Mouse (Mus musculus) T-helper 17 cell (primary cell): ENCODE measurements at regions not wholly inside any gene's neighbourhood (a gene's known extent, or its start where the extent isn't known, plus 50 kb on each side); places are given as distances from the start of the nearest gene placed in this dataset.

Experiments used
- in situ Hi-C, 2 experiments: fragments of 300-600 bp; cut with MboI, MseI; formaldehyde crosslinking; loops; 1 replicate in 1 of 2; 2 replicates in 1 of 2; pipeline ENCODE4 v1.15.1; 2025; ENCODE audit warnings: high pct_unique_total_duplicates in 2 of 2

DNA sequence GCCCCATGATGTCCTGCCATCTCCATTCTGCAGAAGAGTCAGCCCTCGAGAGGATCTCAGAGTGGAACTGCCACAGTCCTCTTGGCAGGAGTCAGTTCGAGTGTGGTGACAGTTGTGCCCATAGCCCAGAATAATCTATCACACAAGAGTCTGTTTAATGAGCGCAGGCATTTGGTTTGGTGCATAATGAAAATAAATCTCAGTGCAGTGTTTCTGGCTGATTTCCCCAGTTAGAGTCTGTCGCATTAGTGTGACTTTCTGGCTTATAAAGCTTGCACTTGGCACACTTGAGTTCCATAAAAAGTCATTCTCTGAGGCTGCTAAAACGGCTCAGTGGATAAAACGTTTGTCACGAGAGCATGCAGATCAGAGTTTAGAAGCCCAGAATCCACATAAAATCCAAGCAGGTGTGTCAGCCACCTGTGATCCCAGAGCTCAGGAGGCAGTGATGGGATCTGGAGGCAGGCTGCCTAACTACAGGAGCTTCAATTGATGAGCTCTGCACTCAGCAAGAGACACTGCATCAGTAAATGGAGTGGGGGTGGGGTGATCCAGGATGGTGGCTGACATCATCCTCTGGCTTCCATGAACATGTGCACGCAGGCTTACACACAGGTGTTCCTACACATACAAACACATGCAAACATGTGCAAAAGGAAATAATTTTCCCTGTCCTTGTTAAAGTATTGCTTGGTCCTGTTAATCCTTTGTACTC lies 578.5 kb downstream of the Plekhb2 start:
- in situ Hi-C loops: no loop called here

DNA sequence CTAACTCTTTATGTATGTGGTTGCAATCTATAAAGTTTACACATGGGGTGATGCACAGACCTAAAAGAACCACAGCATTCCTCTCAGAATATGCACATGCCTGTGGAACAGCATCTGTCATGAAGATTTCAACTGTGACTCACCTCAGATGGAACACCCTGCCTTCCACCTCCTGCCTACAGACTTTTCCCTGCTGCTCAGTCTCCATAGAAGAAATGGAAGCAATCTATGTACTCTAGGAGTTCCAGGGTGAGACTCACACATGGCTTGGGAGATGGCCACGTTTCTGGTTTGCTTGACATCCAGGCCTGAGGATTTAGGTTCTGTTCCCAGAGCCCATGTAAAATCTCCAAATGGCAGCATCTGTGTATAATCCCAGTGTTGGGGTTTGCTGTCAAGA lies 579.7 kb downstream of the Plekhb2 start:
- in situ Hi-C loops: no loop called here

- in situ Hi-C loops: no loop called here
Measured at GRCm38 (mm10) chr1:35435721-35436120, 585.9 kb downstream of the Plekhb2 start.

- in situ Hi-C loops: no loop called here
Measured at GRCm38 (mm10) chr1:35447345-35447744, 597.6 kb downstream of the Plekhb2 start.

GRCm38 (mm10) chr1:35452441-35453107 lies 602.8 kb downstream of the Plekhb2 start:
- in situ Hi-C loops: no loop called here

DNA sequence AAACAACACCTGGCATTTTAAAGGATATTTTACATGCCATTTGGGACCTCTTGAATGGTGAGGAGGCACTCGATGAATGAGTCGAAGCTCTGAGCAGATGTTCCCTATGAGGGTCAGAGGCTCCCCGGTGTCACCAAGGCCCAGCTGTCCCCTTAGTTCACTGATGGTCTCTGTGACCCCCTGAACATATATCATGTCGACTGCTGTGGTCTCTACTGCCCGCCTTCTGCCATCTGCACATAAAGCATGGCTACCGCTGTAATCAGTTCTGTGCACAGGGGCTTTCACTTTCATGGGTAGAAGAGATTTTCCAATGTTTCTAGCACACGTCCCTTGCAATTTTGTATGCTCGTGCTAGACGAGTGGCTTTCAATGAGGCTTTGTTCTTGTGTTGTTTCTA lies 607.8 kb downstream of the Plekhb2 start:
- in situ Hi-C loops: no loop called here

GRCm38 (mm10) chr1:35465081-35465480 lies 603.1 kb upstream of the Hs6st1 start:
- in situ Hi-C loops: no loop called here

DNA sequence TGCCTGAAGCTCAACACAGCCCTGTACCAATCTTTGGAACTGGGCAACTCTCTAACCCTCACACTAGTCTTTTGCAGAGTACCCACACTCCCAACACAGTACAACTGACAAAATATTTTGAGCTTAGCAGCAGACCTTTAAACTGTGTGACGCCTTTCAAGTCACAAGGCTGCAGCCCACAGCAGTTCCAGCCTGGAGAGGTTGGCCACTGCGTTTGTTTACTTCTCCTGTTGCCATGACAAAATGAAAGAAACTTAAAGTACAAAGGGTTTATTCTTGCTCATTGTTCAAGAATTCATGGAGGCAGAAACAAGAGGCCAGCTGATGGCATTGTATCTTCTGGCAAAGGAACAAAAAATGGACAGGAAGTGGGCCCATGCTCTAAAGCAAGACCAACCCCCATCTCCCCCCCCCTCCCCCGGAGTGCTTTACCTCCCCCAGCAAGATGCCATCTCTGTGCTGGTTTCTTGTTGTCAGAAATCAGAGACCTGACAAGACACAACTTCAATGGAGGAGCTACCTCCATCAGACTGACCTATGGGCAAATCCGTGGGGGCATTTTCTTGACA lies 598.9 kb upstream of the Hs6st1 start:
- in situ Hi-C loops: no loop called here

DNA sequence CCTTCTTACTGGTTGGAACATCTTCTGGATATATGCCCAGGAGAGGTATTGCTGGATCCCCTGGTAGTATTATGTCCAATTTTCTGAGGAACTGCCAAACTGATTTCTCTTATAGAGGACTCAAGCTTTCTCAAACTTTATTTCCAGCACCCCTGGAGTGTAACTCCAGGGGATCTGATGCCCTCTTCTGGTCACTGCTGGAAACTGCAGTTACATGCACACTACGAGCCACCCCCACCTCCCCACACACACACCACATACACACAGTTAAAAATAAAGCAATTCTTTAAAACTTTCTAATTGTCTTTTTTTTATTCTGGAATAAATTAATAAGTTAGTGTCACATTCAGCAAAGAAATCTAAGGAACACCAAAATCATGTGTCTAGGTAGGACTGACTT lies 589.9 kb upstream of the Hs6st1 start:
- in situ Hi-C loops: no loop called here

DNA sequence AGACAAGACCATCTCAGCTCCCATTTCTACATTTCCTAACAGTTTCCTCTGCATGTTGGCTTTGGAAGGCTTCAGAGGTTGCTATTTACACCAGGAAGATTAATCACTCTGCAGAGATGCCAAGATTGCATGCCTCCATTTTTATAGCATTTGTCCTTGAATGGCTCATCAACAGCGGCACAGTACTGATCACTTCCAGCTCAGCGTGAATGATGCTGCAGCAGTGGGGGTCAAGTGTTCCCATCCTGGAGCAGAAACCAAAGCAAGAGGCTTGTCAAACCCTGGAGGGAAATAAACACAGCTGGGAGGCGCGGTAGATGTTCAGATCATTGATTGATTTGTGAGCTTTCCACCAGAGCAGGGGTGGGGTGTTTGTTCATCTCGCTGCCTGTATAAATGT lies 572.2 kb upstream of the Hs6st1 start:
- in situ Hi-C loops: no loop called here

- in situ Hi-C loops: no loop called here
Measured at GRCm38 (mm10) chr1:35522951-35523350, 545.2 kb upstream of the Hs6st1 start.

- in situ Hi-C loops: no loop called here
Measured at GRCm38 (mm10) chr1:35523790-35524362, 544.3 kb upstream of the Hs6st1 start.

- in situ Hi-C loops: no loop called here
Measured at GRCm38 (mm10) chr1:35524788-35525187, 543.4 kb upstream of the Hs6st1 start.

DNA sequence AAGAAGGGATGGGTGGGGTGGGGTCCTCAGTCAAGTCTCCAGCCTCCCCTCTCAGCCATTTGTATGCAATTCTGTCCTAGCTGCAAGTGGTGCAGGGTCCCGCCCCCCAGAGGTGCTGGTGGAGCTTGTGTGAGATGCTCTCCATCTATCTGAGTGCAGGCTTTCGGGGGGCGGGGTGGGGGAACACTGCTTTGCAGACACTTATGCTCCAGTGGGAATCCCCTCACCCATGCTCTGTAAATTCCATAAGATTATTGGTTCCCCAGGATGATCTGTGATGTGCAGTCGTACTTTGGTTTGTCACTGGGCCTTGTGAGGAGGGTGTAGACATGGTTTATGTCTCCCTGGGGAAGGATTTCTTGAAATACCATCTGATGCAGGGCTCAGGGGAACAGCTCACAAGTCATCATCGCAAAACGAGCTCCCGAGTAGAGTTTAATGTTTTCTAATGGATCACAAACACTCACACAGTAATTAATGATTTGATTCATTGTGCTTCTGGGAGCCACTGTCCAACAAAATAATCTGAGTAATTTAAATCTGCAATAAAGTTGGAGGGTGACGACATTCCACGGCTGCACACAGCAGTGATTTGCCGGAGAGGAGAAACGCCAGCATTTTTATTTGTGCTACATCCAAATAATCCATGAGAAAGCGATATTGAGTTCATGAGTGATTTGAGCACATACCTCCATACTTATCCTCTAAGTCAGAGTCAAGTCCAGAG lies 540.3 kb upstream of the Hs6st1 start:
- in situ Hi-C loops: no loop called here

- in situ Hi-C loops: no loop called here
Measured at GRCm38 (mm10) chr1:35535470-35535869, 532.7 kb upstream of the Hs6st1 start.

DNA sequence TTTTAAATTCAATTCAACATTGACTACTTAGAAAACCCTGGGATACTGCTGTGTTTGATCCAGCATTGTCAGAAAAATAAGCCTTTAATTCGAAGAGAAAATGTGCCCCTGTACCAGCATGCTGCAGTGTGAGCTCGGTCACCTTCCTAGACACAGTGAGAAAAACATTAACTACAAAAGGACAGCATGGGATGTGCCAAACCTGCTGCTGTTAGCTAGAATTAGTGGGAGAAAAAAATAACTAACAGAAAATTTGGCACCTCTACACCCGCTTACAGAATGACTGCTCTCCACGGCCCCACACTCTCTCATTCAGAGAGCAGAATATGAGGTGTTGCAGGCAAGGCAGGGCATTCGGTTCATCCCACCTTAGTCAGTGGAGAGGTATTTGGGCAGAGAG lies 531.9 kb upstream of the Hs6st1 start:
- in situ Hi-C loops: no loop called here

DNA sequence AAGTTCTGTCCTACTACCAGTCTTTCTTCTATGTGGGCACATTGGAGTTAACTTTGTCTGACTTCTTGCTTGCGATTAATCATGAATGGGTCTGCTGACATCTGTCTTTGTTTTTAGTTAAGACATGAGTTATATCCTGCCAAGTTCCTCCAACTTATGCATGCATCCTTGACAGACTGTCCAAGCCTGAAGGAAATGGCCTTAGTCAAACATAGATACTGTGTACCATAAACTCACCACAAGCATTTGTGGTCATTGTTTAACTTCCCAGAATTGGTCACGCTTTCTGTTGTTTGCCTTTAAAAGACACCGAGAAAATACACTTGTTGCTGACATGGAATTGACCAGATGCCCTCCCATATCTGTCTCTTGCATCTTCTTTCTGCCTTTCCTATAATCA lies 519.4 kb upstream of the Hs6st1 start:
- in situ Hi-C loops: no loop called here

DNA sequence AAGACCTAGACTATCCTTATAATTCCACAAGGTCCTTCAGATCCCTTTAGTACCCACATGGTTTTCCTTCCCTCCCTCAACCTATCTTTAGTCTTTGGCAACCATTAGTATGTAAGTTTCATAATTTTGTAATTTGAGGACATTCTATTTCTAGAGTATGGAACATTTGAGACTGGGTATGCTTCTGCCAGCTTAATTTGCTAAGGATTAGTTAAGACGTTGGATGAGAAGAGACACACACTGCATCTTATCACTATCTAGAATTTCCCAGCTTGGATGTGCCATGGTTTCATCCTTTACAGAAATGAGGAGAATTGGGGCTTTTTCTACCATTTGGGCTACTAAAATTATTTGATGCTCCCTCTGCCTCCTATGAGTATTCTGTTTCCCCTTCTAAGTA lies 516.7 kb upstream of the Hs6st1 start:
- in situ Hi-C loops: no loop called here

- in situ Hi-C loops: no loop called here
Measured at GRCm38 (mm10) chr1:35562786-35563185, 505.4 kb upstream of the Hs6st1 start.

- in situ Hi-C loops: no loop called here
Measured at GRCm38 (mm10) chr1:35575203-35575602, 493.0 kb upstream of the Hs6st1 start.

GRCm38 (mm10) chr1:35579392-35579791 lies 488.8 kb upstream of the Hs6st1 start:
- in situ Hi-C loops: no loop called here

DNA sequence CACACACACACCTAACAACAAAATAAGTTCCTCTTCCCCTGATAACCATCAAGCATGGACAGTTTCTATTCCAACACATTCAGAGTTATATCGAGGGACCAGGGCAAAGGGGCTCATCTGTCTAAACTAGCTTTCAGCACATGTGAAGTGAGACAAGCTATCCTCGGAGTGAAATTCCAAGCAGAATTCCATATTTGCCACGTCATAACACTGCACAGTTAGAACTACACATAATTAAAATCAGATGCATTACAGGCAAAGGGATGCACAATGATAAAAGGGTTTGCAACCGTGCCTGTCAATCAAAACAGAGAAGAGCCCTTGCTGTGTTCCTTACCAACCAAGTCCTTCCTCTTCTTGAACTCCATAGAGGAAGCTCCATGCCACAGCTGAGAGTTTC lies 488.2 kb upstream of the Hs6st1 start:
- in situ Hi-C loops: no loop called here
